Mouse (Mus musculus): ENCODE measurements around the gene Lce6a.

The Lce6a gene

GRCm38 (mm10) chr3:92621560-92621959 lies at the start of gene Lce6a:
Gene Lce6a, minus strand, starts transcription at chr3:92621660.
- DNase-seq (ENCODE audit: low spot score) = no peak

GRCm38 (mm10) chr3:92670215-92670614 lies 48.8 kb upstream of the Lce6a start, which contains the start of gene Lce1a2:
Gene Lce1a2, minus strand, starts transcription at chr3:92670315.
- DNase-seq (ENCODE audit: low spot score) = no peak

GRCm38 (mm10) chr3:92656826-92657225 lies 35.4 kb upstream of the Lce6a start, which contains the start of gene Lce1b:
Gene Lce1b, minus strand, starts transcription at chr3:92656926.
- DNase-seq (ENCODE audit: low spot score) = no peak

GRCm38 (mm10) chr3:92648207-92648606 lies 26.7 kb upstream of the Lce6a start, which contains the start of gene Lce1a1:
Gene Lce1a1, minus strand, starts transcription at chr3:92648307.
- DNase-seq (ENCODE audit: low spot score) = no peak

DNA sequence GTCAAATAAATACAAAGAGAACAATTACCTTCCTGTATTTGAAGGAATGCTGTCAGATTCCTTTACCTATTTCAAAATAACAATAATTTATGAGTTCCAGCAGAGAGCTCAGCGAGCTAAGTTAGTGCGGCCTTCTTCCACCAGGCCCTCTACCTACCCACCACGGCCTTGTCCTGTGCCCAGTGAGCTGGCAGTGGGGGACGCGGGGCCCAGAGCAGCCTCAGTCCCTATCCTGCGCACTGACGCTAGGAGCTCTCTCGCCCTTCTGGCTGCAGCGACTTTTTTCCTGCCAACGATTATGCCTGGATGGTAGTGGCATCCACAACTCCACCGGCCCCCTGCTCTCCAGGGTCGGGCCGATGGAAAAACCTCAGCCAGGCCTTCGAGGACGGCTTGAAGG lies 18.4 kb upstream of the Lce6a start:
- no peak for DNase-seq (ENCODE audit: low spot score)

- DNase-seq (ENCODE audit: low spot score) = no peak
Measured at GRCm38 (mm10) chr3:92638653-92638991, 17.2 kb upstream of the Lce6a start.

GRCm38 (mm10) chr3:92637745-92638652 lies 16.5 kb upstream of the Lce6a start:
- DNase-seq (ENCODE audit: low spot score) = no peak

GRCm38 (mm10) chr3:92609804-92610203 lies 11.7 kb downstream of the Lce6a start:
- DNase-seq (ENCODE audit: low spot score) = no peak

DNA sequence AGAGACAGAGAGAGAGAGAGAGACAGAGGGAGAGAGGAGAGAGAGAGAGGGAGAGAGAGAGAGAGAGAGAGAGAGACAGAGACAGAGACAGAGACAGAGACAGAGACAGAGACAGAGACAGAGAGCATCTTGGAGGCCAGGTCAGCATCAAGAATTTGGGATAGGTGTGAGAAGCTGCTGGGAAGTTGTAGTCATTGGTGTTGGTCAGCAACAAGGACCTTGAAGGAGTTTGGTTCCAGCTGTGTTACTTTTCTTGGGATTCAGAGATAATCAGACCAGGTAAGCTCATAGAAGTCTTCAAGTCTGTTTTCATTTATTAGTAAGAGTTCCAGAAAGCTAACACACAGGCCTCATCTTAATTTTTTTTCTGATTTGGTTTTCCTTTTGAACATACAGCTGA lies 14.1 kb downstream of the Lce6a start, which contains the start of gene 2210017I01Rik:
Gene 2210017I01Rik (minus strand): TSS at position 101 of the 400 bp plus-strand sequence.
- no peak for DNase-seq (ENCODE audit: low spot score)

- no peak for DNase-seq (ENCODE audit: low spot score)
Measured at GRCm38 (mm10) chr3:92602169-92602568, 19.3 kb downstream of the Lce6a start.

- DNase-seq (ENCODE audit: low spot score) = no peak
Measured at GRCm38 (mm10) chr3:92600456-92600855, 21.0 kb downstream of the Lce6a start.

- DNase-seq (ENCODE audit: low spot score) = no peak
Measured at GRCm38 (mm10) chr3:92599973-92600372, 21.5 kb downstream of the Lce6a start.

DNA sequence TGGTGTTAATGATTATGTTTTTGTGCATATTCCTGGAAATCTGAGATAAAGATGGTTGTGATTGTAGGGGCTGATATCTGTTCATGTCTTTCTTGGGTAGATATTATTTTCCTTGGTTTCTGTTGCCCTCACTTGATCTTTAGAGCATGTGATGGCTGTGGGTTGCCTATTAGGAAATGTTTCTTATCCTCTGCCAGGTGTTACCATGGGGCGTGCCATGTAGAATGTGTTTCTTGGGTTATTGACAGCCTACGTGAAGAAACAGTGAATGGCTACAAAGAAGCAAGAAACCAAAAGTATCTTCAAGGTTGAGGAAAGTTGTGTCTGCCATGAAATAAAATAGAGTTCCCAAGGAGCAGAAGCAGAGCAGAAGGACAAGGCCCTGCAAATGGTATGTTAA lies 23.0 kb downstream of the Lce6a start:
- DNase-seq (ENCODE audit: low spot score) = no peak

DNA sequence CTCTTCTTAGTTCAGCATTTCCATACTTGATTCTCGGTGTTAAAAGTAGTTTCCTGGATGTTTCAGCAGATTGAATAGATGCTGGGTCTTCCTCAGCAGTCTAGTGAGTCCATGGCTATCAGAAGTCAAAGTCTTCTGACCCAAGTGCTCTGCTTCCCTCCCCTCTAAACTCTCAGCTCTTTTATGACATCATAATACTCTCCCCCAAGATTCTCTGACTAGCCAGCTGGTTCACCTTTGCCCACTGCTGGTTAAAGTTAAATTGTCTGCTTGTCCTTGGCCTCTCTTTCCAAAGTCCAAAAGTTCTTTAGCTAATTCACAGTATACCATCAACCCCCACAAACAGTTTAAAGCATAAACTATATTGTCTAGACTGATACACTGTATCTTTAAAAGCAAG lies 32.6 kb downstream of the Lce6a start, which contains the start of gene Smcp:
Gene Smcp (minus strand): TSS at position 140 of the 400 bp plus-strand sequence.
- DNase-seq (ENCODE audit: low spot score) = no peak

- no peak for DNase-seq (ENCODE audit: low spot score)
Measured at GRCm38 (mm10) chr3:92587190-92587589, 34.3 kb downstream of the Lce6a start.

DNA sequence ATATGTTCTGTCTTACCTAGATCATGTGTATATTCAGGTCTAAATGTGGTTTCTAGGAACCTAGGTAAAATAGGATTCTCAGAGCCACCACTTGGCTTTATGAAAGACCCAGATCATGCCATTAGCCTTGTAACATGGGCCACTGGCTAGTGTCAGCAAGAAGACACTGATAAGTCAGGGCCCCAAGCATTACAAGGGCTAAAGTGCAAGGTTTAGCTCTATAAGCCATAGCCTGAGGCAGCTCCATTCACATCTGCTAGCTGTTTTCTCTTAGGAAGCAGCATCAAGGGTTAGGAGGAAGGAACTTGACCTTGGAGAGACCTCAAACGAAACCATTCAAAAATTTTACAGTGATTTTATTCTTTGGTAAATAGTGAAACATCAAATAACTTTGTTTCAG lies 36.4 kb downstream of the Lce6a start:
- no peak for DNase-seq (ENCODE audit: low spot score)

- DNase-seq (ENCODE audit: low spot score) = no peak
Measured at GRCm38 (mm10) chr3:92583164-92583826, 38.2 kb downstream of the Lce6a start.

GRCm38 (mm10) chr3:92579508-92579907 lies 42.0 kb downstream of the Lce6a start:
- no peak for DNase-seq (ENCODE audit: low spot score)

GRCm38 (mm10) chr3:92578652-92579413 lies 42.6 kb downstream of the Lce6a start:
- no peak for DNase-seq (ENCODE audit: low spot score)

DNA sequence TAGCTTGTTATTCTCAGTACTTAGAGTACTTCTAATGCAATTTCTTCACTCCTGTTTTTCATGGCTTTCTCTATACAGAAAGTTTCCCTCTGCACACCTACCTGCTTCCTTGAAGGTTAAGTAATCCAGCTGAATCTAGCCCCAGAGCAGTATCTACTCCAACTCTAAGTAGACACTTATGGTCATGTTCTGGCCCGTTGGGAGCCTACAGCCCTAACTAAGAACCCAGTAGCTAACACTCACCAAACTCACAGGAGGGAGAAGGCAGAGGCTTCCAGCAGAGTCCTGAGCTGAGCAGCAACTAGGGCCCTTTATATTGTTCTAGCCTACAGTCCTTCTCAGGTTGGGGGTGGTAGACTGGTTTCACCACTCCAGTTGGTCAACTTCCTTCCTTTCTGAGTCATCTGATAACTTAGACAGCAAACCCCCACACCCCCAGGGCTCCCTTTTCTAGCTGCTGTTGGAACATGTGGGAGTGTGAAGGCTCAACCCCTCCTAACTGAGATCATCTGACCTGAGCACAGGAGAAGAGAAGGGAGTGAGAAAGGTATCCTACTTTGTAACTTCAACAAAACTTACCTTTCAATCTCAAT lies 47.9 kb downstream of the Lce6a start, which contains the start of gene Ivl:
Gene Ivl (minus strand): TSS at position 287 of the 593 bp plus-strand sequence.
- DNase-seq (ENCODE audit: low spot score) = no peak

GRCm38 (mm10) chr3:92572514-92573155 lies 48.8 kb downstream of the Lce6a start:
- DNase-seq (ENCODE audit: low spot score) = no peak
